ENCODE assay signal across 27 mouse cellular contexts in the genomic region with DNA sequence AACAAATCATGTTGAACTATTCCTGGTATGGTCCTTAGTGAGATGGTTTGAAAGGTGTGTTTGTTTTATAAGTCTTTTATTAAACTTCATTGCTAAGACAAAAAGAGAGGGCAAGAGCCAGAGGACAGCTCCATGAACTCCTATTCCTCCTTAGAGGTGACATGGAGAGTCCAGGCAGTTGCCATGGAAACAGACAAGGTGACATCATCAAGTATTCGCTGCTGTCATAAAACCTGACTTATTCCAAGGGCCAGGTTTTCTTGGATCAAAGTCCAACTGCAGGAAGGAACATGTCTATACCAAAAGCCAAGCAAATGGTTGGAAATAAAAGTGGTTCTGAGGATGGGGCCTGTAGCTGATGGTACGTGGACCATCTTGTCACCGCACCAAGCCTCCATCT.
DNase-seq lines count a peak whose midpoint lies in the region; ATAC-seq and TF ChIP-seq lines count a peak whose summit lies in the region.
"Had no signal": no experiment of that assay in that cellular context is flagged by ENCODE, and none has a peak within 500 bp of the region (broad histone marks: within the 10 kb centered on the region; RNA-seq: fewer than 3 reads in every experiment).

No protein-coding gene starts in this region.

- H3K27me3 ChIP-seq in midbrain, postnatal 0 days (ENCODE audit: insufficient read depth, low read length), result no peaks in the 10 kb centered on the region
- no peaks in the 10 kb centered on the region for H3K27me3 ChIP-seq in midbrain, embryonic 13.5 days
- H3K27me3 ChIP-seq in intestine, embryonic 14.5 days (replicated peaks; ENCODE audit: control insufficient read depth, insufficient read depth, low read length), result no peaks in the 10 kb centered on the region
- no peaks in the 10 kb centered on the region for H3K27me3 ChIP-seq in intestine, postnatal 0 days (replicated peaks; ENCODE audit: control insufficient read depth, insufficient read depth, low read length)
- H3K27me3 ChIP-seq: CH12.LX; embryonic facial prominence, embryonic 12.5 days; embryonic facial prominence, embryonic 15.5 days; heart, embryonic 12.5 days; heart, embryonic 15.5 days; hindbrain, embryonic 13.5 days had no signal

- no peaks in the 10 kb centered on the region for H3K9me3 ChIP-seq in midbrain, postnatal 0 days (ENCODE audit: low read length)
- H3K9me3 ChIP-seq in midbrain, embryonic 13.5 days, result no peaks in the 10 kb centered on the region
- H3K9me3 ChIP-seq in intestine, embryonic 14.5 days (ENCODE audit: control insufficient read depth, low read length), result no peaks in the 10 kb centered on the region
- H3K9me3 ChIP-seq in intestine, postnatal 0 days (ENCODE audit: control insufficient read depth), result no peaks in the 10 kb centered on the region
- H3K9me3 ChIP-seq: embryonic facial prominence, embryonic 12.5 days; embryonic facial prominence, embryonic 15.5 days; heart, embryonic 12.5 days; heart, embryonic 15.5 days; hindbrain, embryonic 10.5 days; hindbrain, embryonic 13.5 days had no signal

- H3K4me2 ChIP-seq in midbrain, postnatal 0 days (ENCODE audit: low read depth, low read length, poor library complexity, severe bottlenecking), result no peak overlapping the region
- no peak overlapping the region for H3K4me2 ChIP-seq in midbrain, embryonic 13.5 days (replicated peaks)
- no peak overlapping the region for H3K4me2 ChIP-seq in intestine, embryonic 14.5 days (ENCODE audit: low read length)
- H3K4me2 ChIP-seq in intestine, postnatal 0 days (replicated peaks; ENCODE audit: low read depth), result no peak overlapping the region
- H3K4me2 ChIP-seq: embryonic facial prominence, embryonic 12.5 days; embryonic facial prominence, embryonic 15.5 days; heart, embryonic 12.5 days; heart, embryonic 15.5 days; hindbrain, embryonic 13.5 days had no signal

- H3K27ac ChIP-seq in midbrain, postnatal 0 days (ENCODE audit: low read depth, low read length), result no peak overlapping the region
- H3K27ac ChIP-seq in midbrain, embryonic 13.5 days, result no peak overlapping the region
- H3K27ac ChIP-seq in intestine, embryonic 14.5 days (ENCODE audit: low read depth), result no peak overlapping the region
- H3K27ac ChIP-seq in intestine, postnatal 0 days (ENCODE audit: low read depth, low read length), result no peak overlapping the region
- H3K27ac ChIP-seq: embryonic facial prominence, embryonic 12.5 days; embryonic facial prominence, embryonic 15.5 days; heart, embryonic 15.5 days; hindbrain, embryonic 10.5 days; hindbrain, embryonic 13.5 days had no signal

- H3K4me1 ChIP-seq in midbrain, postnatal 0 days (ENCODE audit: insufficient read depth, low read length), result no peaks in the 10 kb centered on the region
- no peaks in the 10 kb centered on the region for H3K4me1 ChIP-seq in midbrain, embryonic 13.5 days (replicated peaks)
- no peaks in the 10 kb centered on the region for H3K4me1 ChIP-seq in intestine, embryonic 14.5 days (replicated peaks; ENCODE audit: control insufficient read depth, insufficient read depth, low read length)
- no peaks in the 10 kb centered on the region for H3K4me1 ChIP-seq in intestine, postnatal 0 days (replicated peaks; ENCODE audit: control insufficient read depth, insufficient read depth, low read length)
- H3K4me1 ChIP-seq: embryonic facial prominence, embryonic 12.5 days; embryonic facial prominence, embryonic 15.5 days; heart, embryonic 12.5 days; heart, embryonic 15.5 days; hindbrain, embryonic 10.5 days; hindbrain, embryonic 13.5 days had no signal

- H3K4me3 ChIP-seq in midbrain, postnatal 0 days (ENCODE audit: low read depth, low read length), result no peak overlapping the region
- no peak overlapping the region for H3K4me3 ChIP-seq in midbrain, embryonic 13.5 days (replicated peaks)
- no peak overlapping the region for H3K4me3 ChIP-seq in intestine, embryonic 14.5 days (ENCODE audit: low read depth, low read length)
- H3K4me3 ChIP-seq in intestine, postnatal 0 days (ENCODE audit: low read depth, low read length), result no peak overlapping the region
- H3K4me3 ChIP-seq: embryonic facial prominence, embryonic 12.5 days; embryonic facial prominence, embryonic 15.5 days; heart, embryonic 12.5 days; heart, embryonic 15.5 days; hindbrain, embryonic 10.5 days; hindbrain, embryonic 13.5 days had no signal

- peak; percentile 10 for DNase-seq in midbrain, postnatal 0 days (ENCODE audit: low spot score)
- peak; percentile 49 for DNase-seq in intestine, embryonic 14.5 days (ENCODE audit: low spot score)
- DNase-seq in lung, postnatal 36 days, result no peak
- DNase-seq: adrenal gland, adult 8-10 months; adrenal gland, postnatal 25 days; B cell, adult 2 months; cerebellum, adult 18-20 months; cerebellum, adult 9-10 months; cerebellum, postnatal 25 days; forebrain, postnatal 0 days; gastrocnemius, postnatal 25 days; heart, adult 18-20 months; heart, postnatal 10 days; heart, postnatal 36 days; kidney, adult 18-20 months had no signal

- ATAC-seq in midbrain, postnatal 0 days (ENCODE audit: low FRiP score), result no peak
- ATAC-seq in midbrain, embryonic 13.5 days, result no peak
- no peak; the same call in 1 of the 2 replicates for ATAC-seq in intestine, embryonic 14.5 days (replicated peaks; ENCODE audit: low FRiP score, low TSS enrichment, low read depth)
- ATAC-seq in intestine, postnatal 0 days, result peak; percentile 57; the same call in 1 of the 2 replicates
- no peak for ATAC-seq in activated CD4-positive, CD25-positive, alpha-beta regulatory T cell, adult 4 months
- ATAC-seq: forebrain, embryonic 14.5 days; forebrain, postnatal 0 days; hindbrain, embryonic 16.5 days had no signal

- WGBS in midbrain, postnatal 0 days, result 93% methylated on average over 3 of the region's 3 CpGs
- WGBS in midbrain, embryonic 13.5 days, result 94% methylated on average over 3 of the region's 3 CpGs
- 84% methylated on average over 3 of the region's 3 CpGs for WGBS in intestine, embryonic 14.5 days
- 83% methylated on average over 3 of the region's 3 CpGs for WGBS in intestine, postnatal 0 days

- TF ChIP-seq CTCF in midbrain, postnatal 0 days (IDR thresholded peaks at IDR 0.05), result no peak
- no peak for TF ChIP-seq CTCF in intestine, postnatal 0 days (IDR thresholded peaks at IDR 0.05; ENCODE audit: low read depth)

- H3K9ac ChIP-seq in midbrain, postnatal 0 days (replicated peaks; ENCODE audit: low read length, poor library complexity, severe bottlenecking), result no peak overlapping the region
- H3K9ac ChIP-seq in midbrain, embryonic 13.5 days (replicated peaks), result no peak overlapping the region
- no peak overlapping the region for H3K9ac ChIP-seq in intestine, embryonic 14.5 days (ENCODE audit: low read length)
- no peak overlapping the region for H3K9ac ChIP-seq in intestine, postnatal 0 days (ENCODE audit: low read depth, low read length)
- H3K9ac ChIP-seq: embryonic facial prominence, embryonic 12.5 days; embryonic facial prominence, embryonic 15.5 days; forebrain, postnatal 0 days; heart, embryonic 12.5 days; heart, embryonic 15.5 days; hindbrain, embryonic 13.5 days had no signal

- no peaks in the 10 kb centered on the region for H3K36me3 ChIP-seq in midbrain, postnatal 0 days (ENCODE audit: insufficient read depth, low read length)
- H3K36me3 ChIP-seq in midbrain, embryonic 13.5 days, result no peaks in the 10 kb centered on the region
- no peaks in the 10 kb centered on the region for H3K36me3 ChIP-seq in intestine, embryonic 14.5 days (ENCODE audit: control insufficient read depth, insufficient read depth, low read length)
- no peaks in the 10 kb centered on the region for H3K36me3 ChIP-seq in intestine, postnatal 0 days (ENCODE audit: control insufficient read depth, insufficient read depth)
- H3K36me3 ChIP-seq: embryonic facial prominence, embryonic 12.5 days; embryonic facial prominence, embryonic 15.5 days; heart, embryonic 12.5 days; heart, embryonic 15.5 days; hindbrain, embryonic 10.5 days; hindbrain, embryonic 13.5 days had no signal
